Mouse (Mus musculus): ENCODE measurements around the gene Pusl1. TPM values are rescaled to one million over a fixed set of nuclear protein-coding genes. Genes with fewer than 3 reads are reported as not detected.

Pusl1 gene
- polyA plus RNA-seq, 1 experiment from 2014 or later = 43.2 TPM

Other genes starting within 250 kb of the Pusl1 start
- gene Gm10563, start 246.4 kb downstream of the Pusl1 start, polyA plus RNA-seq (2014; fragmentation: Nextera tagmentation; extraction: Ambion mirVana) = not detected in 2 replicates
- gene Mmp23, start 238.4 kb downstream of the Pusl1 start, polyA plus RNA-seq (2014; fragmentation: Nextera tagmentation; extraction: Ambion mirVana) = 2.6 and 3.1 TPM in 2 replicates
- gene Mib2, start 222.6 kb downstream of the Pusl1 start, polyA plus RNA-seq (2014; fragmentation: Nextera tagmentation; extraction: Ambion mirVana) = 9.9 and 12.5 TPM in 2 replicates
- gene Fndc10, start 197.4 kb downstream of the Pusl1 start, polyA plus RNA-seq (2014; fragmentation: Nextera tagmentation; extraction: Ambion mirVana) = 1.6 and 1.8 TPM in 2 replicates
- 165 and 168 TPM in 2 replicates for gene Ssu72, start 187.0 kb downstream of the Pusl1 start, polyA plus RNA-seq (2014; fragmentation: Nextera tagmentation; extraction: Ambion mirVana)
- gene Tmem240, start 157.0 kb downstream of the Pusl1 start, polyA plus RNA-seq (2014; fragmentation: Nextera tagmentation; extraction: Ambion mirVana) = 0.73 and 0.91 TPM in 2 replicates
- 70.9 and 79.9 TPM in 2 replicates for gene Atad3a, start 130.7 kb downstream of the Pusl1 start, polyA plus RNA-seq (2014; fragmentation: Nextera tagmentation; extraction: Ambion mirVana)
- gene Vwa1, start 117.1 kb downstream of the Pusl1 start, polyA plus RNA-seq (2014; fragmentation: Nextera tagmentation; extraction: Ambion mirVana) = 8.6 and 9.5 TPM in 2 replicates
- gene Tmem88b, start 105.9 kb downstream of the Pusl1 start, polyA plus RNA-seq (2014; fragmentation: Nextera tagmentation; extraction: Ambion mirVana) = 0.25 and 0.52 TPM in 2 replicates
- not detected in 2 replicates for gene Ankrd65, start 101.3 kb downstream of the Pusl1 start, polyA plus RNA-seq (2014; fragmentation: Nextera tagmentation; extraction: Ambion mirVana)
- gene Mrpl20, start 88.9 kb downstream of the Pusl1 start, polyA plus RNA-seq (2014; fragmentation: Nextera tagmentation; extraction: Ambion mirVana) = 238 and 242 TPM in 2 replicates
- 163 and 170 TPM in 2 replicates for gene Ccnl2, start 79.3 kb downstream of the Pusl1 start, polyA plus RNA-seq (2014; fragmentation: Nextera tagmentation; extraction: Ambion mirVana)
- gene Aurkaip1, start 60.5 kb downstream of the Pusl1 start, polyA plus RNA-seq (2014; fragmentation: Nextera tagmentation; extraction: Ambion mirVana) = 112 and 123 TPM in 2 replicates
- 31.1 and 36.8 TPM in 2 replicates for gene Mxra8, start 52.1 kb downstream of the Pusl1 start, polyA plus RNA-seq (2014; fragmentation: Nextera tagmentation; extraction: Ambion mirVana)
- 7.5 and 8.8 TPM in 2 replicates for gene Dvl1, start 44.4 kb downstream of the Pusl1 start, polyA plus RNA-seq (2014; fragmentation: Nextera tagmentation; extraction: Ambion mirVana)
- gene Tas1r3, start 28.4 kb downstream of the Pusl1 start, polyA plus RNA-seq (2014; fragmentation: Nextera tagmentation; extraction: Ambion mirVana) = 0.46 TPM in 2 replicates
- gene Cptp, start 22.3 kb downstream of the Pusl1 start, polyA plus RNA-seq (2014; fragmentation: Nextera tagmentation; extraction: Ambion mirVana) = 19.8 and 22.7 TPM in 2 replicates
- gene Ints11, start 22.2 kb downstream of the Pusl1 start, polyA plus RNA-seq (2014; fragmentation: Nextera tagmentation; extraction: Ambion mirVana) = 93.1 and 95.4 TPM in 2 replicates
- gene Acap3, start within 50 bp of the Pusl1 start, polyA plus RNA-seq (2014; fragmentation: Nextera tagmentation; extraction: Ambion mirVana) = 29.0 and 34.7 TPM in 2 replicates
- gene Ube2j2, start 52.0 kb upstream of the Pusl1 start, polyA plus RNA-seq (2014; fragmentation: Nextera tagmentation; extraction: Ambion mirVana) = 142 and 160 TPM in 2 replicates
- gene C1qtnf12, start 70.5 kb upstream of the Pusl1 start, polyA plus RNA-seq (2014; fragmentation: Nextera tagmentation; extraction: Ambion mirVana) = 21.0 and 24.0 TPM in 2 replicates
- gene B3galt6, start 100.9 kb upstream of the Pusl1 start, polyA plus RNA-seq (2014; fragmentation: Nextera tagmentation; extraction: Ambion mirVana) = 18.2 and 19.4 TPM in 2 replicates
- 136 and 143 TPM in 2 replicates for gene Sdf4, start 101.1 kb upstream of the Pusl1 start, polyA plus RNA-seq (2014; fragmentation: Nextera tagmentation; extraction: Ambion mirVana)
- 0.39 and 0.73 TPM in 2 replicates for gene Tnfrsf4, start 122.1 kb upstream of the Pusl1 start, polyA plus RNA-seq (2014; fragmentation: Nextera tagmentation; extraction: Ambion mirVana)
- gene Tnfrsf18, start 134.4 kb upstream of the Pusl1 start, polyA plus RNA-seq (2014; fragmentation: Nextera tagmentation; extraction: Ambion mirVana) = 0.74 and 2.4 TPM in 2 replicates
- gene Ttll10, start 167.6 kb upstream of the Pusl1 start, polyA plus RNA-seq (2014; fragmentation: Nextera tagmentation; extraction: Ambion mirVana) = 0.10 TPM in 1 of 2 replicates, not detected in the other
- 44.0 and 44.4 TPM in 2 replicates for gene 9430015G10Rik, start 218.2 kb upstream of the Pusl1 start, polyA plus RNA-seq (2014; fragmentation: Nextera tagmentation; extraction: Ambion mirVana)
- 0.73 and 0.76 TPM in 2 replicates for gene Rnf223, start 238.7 kb upstream of the Pusl1 start, polyA plus RNA-seq (2014; fragmentation: Nextera tagmentation; extraction: Ambion mirVana)